Comparison of ENCODE assay signal across 18 mouse cellular contexts in genomic region chr16:37573061-37573460, GRCm38 (mm10). TPM values are rescaled to one million over a fixed set of nuclear protein-coding genes. Genes with fewer than 3 reads are reported as not detected.
A peak's percentile ranks its signal among the peaks of the same experiment; 100 is the strongest.
DNase-seq lines count a peak whose midpoint lies in the region; ATAC-seq and TF ChIP-seq lines count a peak whose summit lies in the region.
"Had no signal": no experiment of that assay in that cellular context is flagged by ENCODE, and none has a peak within 500 bp of the region (broad histone marks: within the 10 kb centered on the region; RNA-seq: fewer than 3 reads in every experiment).

No protein-coding gene starts in this region.

- ATAC-seq in lung, embryonic 14.5 days (ENCODE audit: insufficient read depth) = no peak
- no peak for ATAC-seq in Patski
- ATAC-seq: hindbrain, embryonic 16.5 days had no signal

- no peak overlapping the region for H3K4me2 ChIP-seq in lung, embryonic 14.5 days
- H3K4me2 ChIP-seq: forebrain, embryonic 12.5 days had no signal

- no peak overlapping the region for H3K9ac ChIP-seq in lung, embryonic 14.5 days
- H3K9ac ChIP-seq: forebrain, embryonic 12.5 days had no signal

- no peaks in the 10 kb centered on the region for H3K27me3 ChIP-seq in lung, embryonic 14.5 days (ENCODE audit: insufficient read depth, low read length)
- no peaks in the 10 kb centered on the region for H3K27me3 ChIP-seq in Patski
- no peaks in the 10 kb centered on the region for H3K27me3 ChIP-seq in splenic B cell, adult 2 months (ENCODE audit: control insufficient read depth, insufficient read depth, low read length, poor library complexity, severe bottlenecking)
- H3K27me3 ChIP-seq: forebrain, embryonic 12.5 days had no signal

- H3K36me3 ChIP-seq in lung, embryonic 14.5 days (ENCODE audit: insufficient read depth) = 0 out of 2 replicates have a peak, but pooled peaks cover 13% of the 10 kb centered on the region
- H3K36me3 ChIP-seq in splenic B cell, adult 2 months (ENCODE audit: control insufficient read depth, insufficient read depth, low read length, poor library complexity, severe bottlenecking) = no peaks in the 10 kb centered on the region; the same call in 1 of the 2 replicates

- POLR2A ChIA-PET in Patski (lab: Charles Lee) = interaction anchor here (0.7 kb wide), 1 partner anchor 30 kb away, joined by 3 read pairs; no protein-coding TSS in a partner anchor

- peaks cover 5% of the 10 kb centered on the region; the same call in 1 of the 2 replicates for H3K9me3 ChIP-seq in lung, embryonic 14.5 days (ENCODE audit: low read depth, low read length)
- H3K9me3 ChIP-seq: forebrain, embryonic 12.5 days had no signal

- peak; percentile 44 for DNase-seq in heart, adult 11 months
- no peak for DNase-seq in heart, postnatal 10 days
- DNase-seq in lung, embryonic 14.5 days = no peak
- DNase-seq in lung, postnatal 14 days = no peak
- no peak for DNase-seq in Patski (ENCODE audit: low read depth, low spot score)
- DNase-seq in splenic B cell, adult 2 months (ENCODE audit: low read depth, low spot score) = peak; percentile 3
- no peak for DNase-seq in kidney, postnatal 25 days
- no peak for DNase-seq in thymus, postnatal 25 days
- DNase-seq: adrenal gland, postnatal 10 days; heart, adult 18-20 months; lung, postnatal 10 days had no signal

- TF ChIP-seq CTCF in lung, embryonic 14.5 days (IDR thresholded peaks at IDR 0.05; ENCODE audit: low read depth) = peak; percentile 17; the same call in 1 of the 2 replicates
- TF ChIP-seq CTCF in Patski (IDR thresholded peaks at IDR 0.05) = peak; percentile 29

- in situ Hi-C loops in Patski (cut with MboI; ENCODE audit: low pct_unique_long_range_greater_than_20kb) = no loop called here

- no peak overlapping the region for H3K27ac ChIP-seq in lung, embryonic 14.5 days (ENCODE audit: low read depth)
- H3K27ac ChIP-seq: forebrain, embryonic 12.5 days; kidney, postnatal 0 days had no signal

- H3K4me3 ChIP-seq in lung, embryonic 14.5 days (ENCODE audit: low read depth, low read length) = no peak overlapping the region
- H3K4me3 ChIP-seq: forebrain, embryonic 12.5 days; myocyte had no signal

- 93% methylated on average over 5 of the region's 5 CpGs for WGBS in lung, embryonic 14.5 days

- intact Hi-C loops in heart, postnatal 10 days (cut with DNase I) = no loop called here

- CTCF ChIA-PET in Patski (lab: Charles Lee) = no interaction called here

- no peaks in the 10 kb centered on the region for H3K4me1 ChIP-seq in lung, embryonic 14.5 days (ENCODE audit: insufficient read depth)
- H3K4me1 ChIP-seq: forebrain, embryonic 12.5 days had no signal

RNA-seq across cellular contexts. Expression of gene Hgd, which starts 6.9 kb away (rescaled TPM):
- under 1 TPM in 1 of 2 experiments, not detected in 1; 0.29 TPM for total RNA-seq in heart, postnatal 10 days (2021)
- 0.15 and 0.17 TPM in 2 replicates for polyA plus RNA-seq in lung, embryonic 14.5 days (2014; fragmentation: Nextera tagmentation; extraction: Ambion mirVana)
- polyA plus RNA-seq in Patski (2021) = 0.09 TPM
- total RNA-seq: heart, adult 18-20 months; layer of hippocampus, postnatal 25 days had no signal
- polyA plus RNA-seq: embryonic facial prominence, embryonic 14.5 days; hindbrain, embryonic 16.5 days; stomach, embryonic 14.5 days had no signal

RNA-seq across cellular contexts. Expression of gene Rabl3, which starts 33.4 kb away (rescaled TPM):
- total RNA-seq in heart, postnatal 10 days (2021) = 10 to 100 TPM; 11.4 to 12.1 TPM
- polyA plus RNA-seq in lung, embryonic 14.5 days (2014; fragmentation: Nextera tagmentation; extraction: Ambion mirVana) = 24.2 and 27.8 TPM in 2 replicates
- polyA plus RNA-seq in Patski (2021) = 11.7 TPM

RNA-seq across cellular contexts. Expression of gene Gtf2e1, which starts 33.5 kb away (rescaled TPM):
- total RNA-seq in heart, postnatal 10 days (2021) = 10 to 100 TPM in 1 of 2 experiments, 1 to 10 TPM in 1; 8.8 to 11.7 TPM
- 28.9 and 29.6 TPM in 2 replicates for polyA plus RNA-seq in lung, embryonic 14.5 days (2014; fragmentation: Nextera tagmentation; extraction: Ambion mirVana)
- 17.4 TPM for polyA plus RNA-seq in Patski (2021)

Comparison
In these comparisons a context has a peak if more than half of its experiments do, and no peak if none do; other contexts are left out.
1. DNase-seq: peak in heart, adult 11 months (single experiment) and splenic B cell, adult 2 months (single experiment); none in heart, postnatal 10 days (0 of 2), lung, embryonic 14.5 days (single experiment), lung, postnatal 14 days (single experiment), Patski (single experiment), kidney, postnatal 25 days (0 of 2) and thymus, postnatal 25 days (single experiment).